Mouse (Mus musculus) forebrain, embryonic 13.5 days (tissue): ENCODE results near the gene Spa17. TPM values are rescaled to one million over a fixed set of nuclear protein-coding genes. Genes with fewer than 3 reads are reported as not detected.
A peak's percentile ranks its signal among the peaks of the same experiment; 100 is the strongest.

Experiments
- ATAC-seq: fragments of 200-750 bp; cut with Nextera tagmentation; 2 replicates; pipeline ENCODE4 v1.8.0; 2017
- H3K27ac ChIP-seq: fragments of 300-500 bp; sonication (generic); 2 replicates; pipeline ENCODE4 v1.5.1; 2015; ENCODE audit warnings: inconsistent platforms, mild to moderate bottlenecking, moderate library complexity
- H3K27me3 ChIP-seq: fragments of 300-500 bp; sonication (generic); 2 replicates; pipeline ENCODE4 v1.6.1; 2015; ENCODE audit warnings: mild to moderate bottlenecking, inconsistent platforms
- H3K36me3 ChIP-seq: fragments of 300-500 bp; sonication (generic); 2 replicates; pipeline ENCODE4 v1.6.1; 2015; ENCODE audit warnings: mild to moderate bottlenecking, inconsistent platforms; ENCODE audit not compliant: poor library complexity, severe bottlenecking
- H3K4me1 ChIP-seq: fragments of 300-500 bp; sonication (generic); 2 replicates; pipeline ENCODE4 v1.6.1; 2015; ENCODE audit warnings: inconsistent platforms
- H3K4me2 ChIP-seq: fragments of 300-500 bp; sonication (generic); 2 replicates; pipeline ENCODE4 v1.6.1; 2015; ENCODE audit warnings: inconsistent platforms, mild to moderate bottlenecking, moderate library complexity
- H3K4me3 ChIP-seq: fragments of 300-500 bp; sonication (generic); 2 replicates; pipeline ENCODE4 v1.5.1; 2015; ENCODE audit warnings: mild to moderate bottlenecking, inconsistent platforms
- H3K9ac ChIP-seq: fragments of 300-500 bp; sonication (generic); 2 replicates; pipeline ENCODE4 v1.6.1; 2015; ENCODE audit warnings: mild to moderate bottlenecking, inconsistent platforms
- H3K9me3 ChIP-seq: fragments of 300-500 bp; sonication (generic); replicated peaks from 2 replicates; pipeline ENCODE4 v1.6.1; 2016; ENCODE audit warnings: inconsistent platforms
- WGBS: fragments of 180-500 bp; shearing (Covaris S2); methylation state at CpG from one replicate; pipeline ENCODE4 v1.1.7; 2015; 5-methylcytosine and 5-hydroxymethylcytosine counted together
- polyA plus RNA-seq: library from polyadenylated mRNA; unstranded; fragments of >200 nt; fragmentation: Nextera tagmentation; extraction: Ambion mirVana; gene quantifications from 2 replicates; pipeline ENCODE4 v1.2.1, GENCODE M21; 2015

Spa17 gene
- polyA plus RNA-seq, 1 experiment from 2014 or later: 15.9 TPM

DNA sequence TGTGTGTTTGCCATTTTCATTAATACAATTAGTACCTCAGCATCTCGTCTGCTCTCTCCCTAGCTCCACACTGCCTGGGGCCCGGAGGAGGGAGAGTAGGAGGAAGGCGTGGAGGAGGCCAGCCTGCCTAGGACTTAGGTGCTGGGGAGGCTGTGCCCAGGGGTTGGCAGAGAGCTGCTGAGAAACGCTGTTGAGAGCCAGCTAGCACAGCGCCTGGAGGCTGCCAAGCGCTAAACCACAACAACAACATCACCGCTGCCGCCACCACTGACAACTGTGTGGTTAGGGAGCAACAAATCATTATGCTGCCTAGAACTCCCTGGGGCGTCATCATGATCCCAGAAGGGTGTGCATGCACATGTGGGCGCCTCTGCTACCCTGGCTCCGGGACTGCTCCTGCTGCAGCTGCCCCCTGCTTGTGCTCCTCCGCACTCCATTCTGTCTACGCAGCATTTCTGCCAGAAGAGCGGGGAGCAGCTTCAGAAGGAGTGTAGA is 37.0 kb downstream of the Spa17 start:
- Histone ChIP-seq H3K9ac (no peak overlapping the region; the same call in 1 of the 2 replicates), H3K9me3 (no peaks in the 10 kb centered on the region), H3K36me3 (no peaks in the 10 kb centered on the region), H3K4me3 (no peak overlapping the region), H3K27me3 (no peaks in the 10 kb centered on the region), H3K4me2 (peak overlapping the region; percentile 44), H3K27ac (0 out of 2 replicates have a peak overlapping the region, but pooled peaks have one; percentile 40), H3K4me1 (peaks cover 8% of the 10 kb centered on the region)
- ATAC-seq: peak; percentile 87
- 31% methylated on average over 14 of the region's 14 CpGs for WGBS

DNA sequence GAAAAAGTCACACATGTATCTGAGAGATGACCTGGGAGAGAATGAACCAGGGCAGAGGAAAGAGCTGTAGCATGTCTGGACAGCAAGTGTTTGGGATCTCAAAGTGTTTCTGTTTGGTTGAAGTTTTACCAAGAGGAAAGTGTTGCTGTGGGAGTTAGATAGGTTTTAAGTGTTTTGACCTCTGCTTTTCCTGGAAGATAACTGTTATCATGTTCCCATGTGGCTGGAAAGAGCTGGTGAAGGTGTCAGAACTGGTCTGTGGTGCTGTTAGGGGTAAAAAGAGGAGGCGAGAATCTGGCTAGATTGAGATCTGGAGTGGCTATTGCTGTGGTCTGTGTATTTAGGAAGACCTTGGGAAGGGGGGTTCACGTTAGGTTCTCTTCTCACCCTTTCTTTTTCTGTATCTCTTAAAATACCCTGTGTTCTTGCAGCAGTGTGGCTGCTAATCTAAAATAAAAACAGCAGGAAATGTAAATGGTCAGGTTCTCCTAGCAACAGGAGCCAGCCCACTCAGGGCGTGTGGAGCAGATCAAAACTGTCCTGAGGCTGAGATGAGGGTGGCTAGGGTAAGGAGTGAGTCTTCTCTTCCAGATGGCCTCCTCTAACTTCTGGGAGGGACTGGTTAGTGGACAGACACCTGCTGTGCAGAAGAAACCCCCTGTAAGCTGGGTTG is 41.2 kb downstream of the Spa17 start:
- H3K4me1 ChIP-seq: peaks cover 15% of the 10 kb centered on the region
- ATAC-seq: no peak
- H3K9me3 ChIP-seq: no peaks in the 10 kb centered on the region
- H3K4me3 ChIP-seq: no peak overlapping the region
- WGBS: 67% methylated on average over 3 of the region's 3 CpGs
- no peak overlapping the region for H3K4me2 ChIP-seq
- no peak overlapping the region for H3K27ac ChIP-seq
- H3K36me3 ChIP-seq: no peaks in the 10 kb centered on the region
- H3K9ac ChIP-seq: no peak overlapping the region
- H3K27me3 ChIP-seq: no peaks in the 10 kb centered on the region

DNA sequence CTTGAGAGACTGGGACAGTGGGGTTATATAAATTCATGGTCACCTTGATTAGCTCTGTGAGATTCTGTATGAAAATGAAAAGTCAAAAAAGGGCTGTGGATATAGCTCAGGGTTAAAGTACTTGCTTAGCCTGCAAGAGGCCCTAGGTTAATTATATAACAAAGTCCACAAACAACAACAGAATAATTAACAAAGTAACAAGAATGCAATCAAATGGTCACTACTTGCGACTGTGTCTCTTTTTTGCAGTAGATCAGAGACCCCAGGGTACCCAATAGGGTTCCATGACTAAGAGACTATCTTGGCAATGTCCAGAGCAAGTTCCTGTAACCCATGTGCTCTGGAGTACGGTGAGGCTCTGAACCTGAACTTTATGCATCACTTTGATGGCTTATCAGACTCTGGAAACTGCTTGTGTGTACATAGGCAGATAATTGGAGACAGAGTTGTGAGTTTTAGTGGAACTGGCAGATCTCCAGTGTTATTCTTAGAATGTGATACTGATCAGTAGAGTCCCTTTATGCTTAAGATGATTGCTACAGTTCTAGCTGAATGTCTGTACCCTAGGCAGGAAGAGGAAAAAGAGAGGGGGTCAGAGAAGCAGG is 44.2 kb downstream of the Spa17 start:
- no peaks in the 10 kb centered on the region for H3K27me3 ChIP-seq
- no peak overlapping the region for H3K4me3 ChIP-seq
- H3K36me3 ChIP-seq: no peaks in the 10 kb centered on the region
- no peak for ATAC-seq
- no peak overlapping the region for H3K27ac ChIP-seq
- peaks cover 8% of the 10 kb centered on the region for H3K4me1 ChIP-seq
- H3K9ac ChIP-seq: no peak overlapping the region
- H3K9me3 ChIP-seq: no peaks in the 10 kb centered on the region
- 86% methylated on average over 2 of the region's 2 CpGs for WGBS
- no peak overlapping the region for H3K4me2 ChIP-seq

DNA sequence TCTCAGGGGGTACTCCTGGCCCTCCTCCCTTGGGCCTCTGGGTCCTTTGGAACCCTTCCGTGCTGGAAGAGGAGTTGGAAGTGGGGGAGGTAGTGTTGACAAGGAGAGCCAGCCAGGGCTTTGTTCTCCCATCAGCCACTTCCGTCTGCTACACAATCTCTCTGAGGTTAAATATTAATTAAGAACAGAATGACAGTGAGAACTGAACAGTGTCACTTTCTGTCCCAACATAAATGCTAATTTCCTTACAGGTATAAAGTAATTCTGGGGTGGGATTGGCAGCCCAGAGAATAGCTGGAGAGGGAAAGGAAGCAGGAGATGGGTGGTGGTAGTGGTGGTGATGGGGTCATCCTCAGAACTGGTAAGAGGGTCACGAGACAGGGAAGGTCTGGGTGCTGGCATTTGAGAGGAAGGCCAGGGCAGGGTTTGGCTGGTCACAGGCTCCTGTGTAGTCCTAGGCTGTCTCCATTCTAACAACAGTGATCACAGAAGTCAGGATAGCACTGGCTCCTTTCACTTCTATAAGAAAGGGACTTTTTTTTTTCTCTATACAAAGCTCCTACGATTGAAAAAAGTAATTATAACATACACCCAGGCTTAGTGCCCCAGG is 44.8 kb downstream of the Spa17 start:
- H3K27ac ChIP-seq: no peak overlapping the region
- H3K4me1 ChIP-seq: peaks cover 8% of the 10 kb centered on the region
- WGBS: 37% methylated on average over 4 of the region's 4 CpGs
- no peaks in the 10 kb centered on the region for H3K9me3 ChIP-seq
- no peak overlapping the region for H3K4me2 ChIP-seq
- no peak overlapping the region for H3K4me3 ChIP-seq
- no peaks in the 10 kb centered on the region for H3K36me3 ChIP-seq
- H3K9ac ChIP-seq: no peak overlapping the region
- H3K27me3 ChIP-seq: no peaks in the 10 kb centered on the region
- ATAC-seq: peak; percentile 66

DNA sequence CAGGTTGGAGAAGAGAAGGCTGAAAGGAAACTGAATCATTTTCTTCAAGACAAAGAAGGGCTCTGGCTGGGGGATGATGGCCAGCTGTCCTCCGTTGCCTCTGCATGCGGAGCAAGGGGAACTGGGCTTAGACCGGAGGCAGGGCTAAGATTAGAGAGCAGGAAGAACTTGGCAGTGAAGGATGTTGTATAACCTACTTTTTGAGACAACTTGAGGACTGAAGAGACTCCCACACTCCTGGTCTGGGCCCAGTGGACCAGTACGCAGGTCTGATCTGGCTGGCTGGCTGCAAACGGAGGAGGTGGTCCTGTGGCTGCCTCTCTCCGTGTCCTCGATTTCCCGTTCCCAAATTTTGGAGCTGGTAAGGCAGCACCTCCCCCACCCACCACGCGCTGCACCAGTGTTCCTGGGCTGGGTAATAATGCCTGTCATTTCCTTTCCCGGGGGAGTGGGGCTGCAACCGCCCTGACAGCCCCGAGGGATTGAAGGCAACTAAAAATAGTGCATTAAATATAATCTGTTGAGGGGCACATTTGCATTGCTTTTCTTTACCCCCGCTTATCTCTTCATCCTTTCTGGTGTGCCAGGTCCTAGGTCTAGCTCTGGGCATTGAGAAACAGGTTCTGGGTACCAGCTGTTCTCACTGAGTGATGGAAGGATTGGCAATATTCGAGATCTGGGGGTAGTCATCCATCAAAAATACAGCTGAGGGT is 45.5 kb downstream of the Spa17 start:
- no peaks in the 10 kb centered on the region for H3K9me3 ChIP-seq
- H3K9ac ChIP-seq: no peak overlapping the region
- H3K4me1 ChIP-seq: peaks cover 8% of the 10 kb centered on the region
- no peak overlapping the region for H3K4me2 ChIP-seq
- H3K4me3 ChIP-seq: no peak overlapping the region
- no peaks in the 10 kb centered on the region for H3K36me3 ChIP-seq
- H3K27ac ChIP-seq: no peak overlapping the region
- 54% methylated on average over 15 of the region's 15 CpGs for WGBS
- no peaks in the 10 kb centered on the region for H3K27me3 ChIP-seq
- ATAC-seq: peak; percentile 67

DNA sequence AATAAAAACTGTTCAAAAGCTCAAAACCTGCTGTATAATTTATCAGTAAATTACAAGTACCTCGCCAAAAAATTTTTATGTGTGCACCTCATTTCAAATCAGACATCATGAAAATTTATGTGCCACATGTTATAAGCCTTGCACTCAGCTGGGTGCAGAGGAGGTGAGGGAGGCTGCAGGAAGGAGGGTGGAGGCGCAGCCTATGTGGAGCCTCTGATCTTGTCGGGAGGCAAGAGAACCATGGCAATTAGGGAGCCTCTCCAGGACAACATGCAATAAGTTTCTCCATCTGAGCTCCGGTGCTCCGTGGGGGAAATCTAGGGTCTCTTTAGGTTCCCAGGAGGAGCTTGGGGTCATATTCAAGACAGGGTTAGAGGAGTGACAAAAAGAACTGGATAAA is 46.1 kb downstream of the Spa17 start:
- no peak overlapping the region for H3K27ac ChIP-seq
- WGBS: 65% methylated on average over 5 of the region's 5 CpGs
- H3K4me2 ChIP-seq: no peak overlapping the region
- H3K9me3 ChIP-seq: no peaks in the 10 kb centered on the region
- no peak overlapping the region for H3K4me3 ChIP-seq
- no peak for ATAC-seq
- peaks cover 8% of the 10 kb centered on the region for H3K4me1 ChIP-seq
- H3K9ac ChIP-seq: no peak overlapping the region
- no peaks in the 10 kb centered on the region for H3K27me3 ChIP-seq
- no peaks in the 10 kb centered on the region for H3K36me3 ChIP-seq

DNA sequence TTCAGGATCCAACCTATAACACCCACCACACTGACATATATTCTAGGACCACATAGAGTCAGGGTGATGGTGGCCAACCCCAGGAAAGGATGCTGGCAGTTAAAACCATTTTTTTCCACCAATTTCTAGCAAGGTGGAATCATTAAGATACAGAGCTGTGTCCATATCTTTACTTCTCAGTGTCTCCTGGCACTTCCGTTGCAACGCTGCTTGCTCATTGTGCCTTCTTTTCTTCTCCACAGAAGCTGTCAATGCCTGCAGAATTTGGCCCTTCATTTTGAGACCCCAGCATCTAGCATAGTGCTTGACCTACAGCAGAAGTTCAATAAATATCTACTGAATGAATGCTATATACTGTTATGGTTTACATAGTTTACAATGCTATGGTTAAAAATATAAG is 46.5 kb downstream of the Spa17 start:
- no peak for ATAC-seq
- Histone ChIP-seq H3K27ac (no peak overlapping the region), H3K4me1 (peaks cover 8% of the 10 kb centered on the region), H3K36me3 (no peaks in the 10 kb centered on the region), H3K4me3 (no peak overlapping the region), H3K4me2 (no peak overlapping the region), H3K9ac (no peak overlapping the region), H3K9me3 (no peaks in the 10 kb centered on the region), H3K27me3 (no peaks in the 10 kb centered on the region)
- WGBS: 86% methylated on average over 2 of the region's 2 CpGs

DNA sequence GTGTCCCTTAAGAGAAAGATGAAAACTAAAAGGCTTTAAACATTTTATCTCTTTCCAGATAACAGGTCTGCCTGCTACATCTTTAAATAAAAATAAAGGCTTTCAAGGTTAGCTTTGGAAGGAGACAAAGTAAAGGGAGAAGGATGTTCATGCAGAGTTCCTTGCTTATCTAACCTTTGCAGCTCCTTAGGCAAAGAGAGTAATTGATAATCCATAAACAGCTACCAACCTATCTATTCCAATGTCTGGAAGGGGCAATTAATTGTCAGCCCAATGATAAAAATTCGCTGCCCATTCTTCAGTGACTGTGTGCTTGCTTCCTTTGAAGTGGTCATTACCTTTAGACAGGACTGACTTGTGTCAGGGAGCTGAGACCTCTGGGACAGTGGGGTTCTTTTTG is 49.7 kb downstream of the Spa17 start:
- Histone ChIP-seq H3K36me3 (no peaks in the 10 kb centered on the region), H3K4me3 (no peak overlapping the region), H3K4me2 (no peak overlapping the region), H3K4me1 (peaks cover 8% of the 10 kb centered on the region), H3K9me3 (no peaks in the 10 kb centered on the region), H3K27me3 (no peaks in the 10 kb centered on the region), H3K9ac (no peak overlapping the region), H3K27ac (no peak overlapping the region)
- no peak for ATAC-seq
- 64% methylated on average over 1 of the region's 1 CpGs for WGBS

DNA sequence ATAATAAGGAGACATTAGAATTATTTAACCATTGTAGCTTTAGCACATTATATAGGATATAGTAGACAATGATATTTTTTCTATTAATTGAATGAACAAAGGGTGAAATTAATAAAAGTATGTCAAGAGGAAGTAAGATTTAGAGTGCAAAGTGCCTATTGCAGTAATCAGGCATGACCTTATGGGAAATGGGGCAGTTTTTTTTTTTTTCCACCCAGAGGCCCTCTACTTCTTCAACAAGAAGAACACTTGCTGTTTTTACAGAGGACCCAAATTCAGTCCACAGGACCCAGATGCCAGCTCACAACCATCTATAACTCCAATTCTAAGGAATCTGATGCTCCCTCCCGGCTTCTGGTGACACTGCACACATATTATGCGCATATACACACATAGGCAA is 52.9 kb downstream of the Spa17 start:
- H3K4me1 ChIP-seq: no peaks in the 10 kb centered on the region
- H3K27me3 ChIP-seq: peaks cover 5% of the 10 kb centered on the region; the same call in 1 of the 2 replicates
- no peak overlapping the region for H3K4me3 ChIP-seq
- H3K9me3 ChIP-seq: no peaks in the 10 kb centered on the region
- 91% methylated on average over 2 of the region's 2 CpGs for WGBS
- no peak overlapping the region for H3K9ac ChIP-seq
- H3K27ac ChIP-seq: no peak overlapping the region
- ATAC-seq: no peak
- no peaks in the 10 kb centered on the region for H3K36me3 ChIP-seq
- no peak overlapping the region for H3K4me2 ChIP-seq

DNA sequence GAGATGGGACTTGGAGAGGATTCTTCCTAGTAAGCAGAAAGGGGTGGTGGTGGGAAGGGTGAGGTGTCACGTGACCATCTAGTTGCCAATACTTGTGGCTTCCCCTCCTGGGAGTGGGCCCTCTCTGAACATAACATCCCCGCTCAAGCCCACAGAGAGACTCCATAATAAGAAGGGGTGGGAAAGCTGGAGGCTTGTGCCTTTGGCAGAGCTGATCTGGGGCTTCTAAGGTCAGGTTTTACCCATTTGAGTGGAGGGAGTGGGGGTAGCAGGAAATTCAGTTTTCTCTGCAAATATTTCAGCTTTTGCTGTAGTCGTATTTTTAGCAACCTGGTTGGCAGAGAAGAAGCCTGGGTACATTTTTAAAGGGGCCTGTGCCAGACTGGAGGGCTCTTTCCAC is 57.2 kb downstream of the Spa17 start:
- no peak overlapping the region for H3K27ac ChIP-seq
- 80% methylated on average over 3 of the region's 3 CpGs for WGBS
- H3K4me1 ChIP-seq: peaks cover 17% of the 10 kb centered on the region
- peaks cover 36% of the 10 kb centered on the region for H3K27me3 ChIP-seq
- ATAC-seq: no peak
- H3K4me2 ChIP-seq: no peak overlapping the region
- no peaks in the 10 kb centered on the region for H3K36me3 ChIP-seq
- no peaks in the 10 kb centered on the region for H3K9me3 ChIP-seq
- H3K4me3 ChIP-seq: no peak overlapping the region
- no peak overlapping the region for H3K9ac ChIP-seq

DNA sequence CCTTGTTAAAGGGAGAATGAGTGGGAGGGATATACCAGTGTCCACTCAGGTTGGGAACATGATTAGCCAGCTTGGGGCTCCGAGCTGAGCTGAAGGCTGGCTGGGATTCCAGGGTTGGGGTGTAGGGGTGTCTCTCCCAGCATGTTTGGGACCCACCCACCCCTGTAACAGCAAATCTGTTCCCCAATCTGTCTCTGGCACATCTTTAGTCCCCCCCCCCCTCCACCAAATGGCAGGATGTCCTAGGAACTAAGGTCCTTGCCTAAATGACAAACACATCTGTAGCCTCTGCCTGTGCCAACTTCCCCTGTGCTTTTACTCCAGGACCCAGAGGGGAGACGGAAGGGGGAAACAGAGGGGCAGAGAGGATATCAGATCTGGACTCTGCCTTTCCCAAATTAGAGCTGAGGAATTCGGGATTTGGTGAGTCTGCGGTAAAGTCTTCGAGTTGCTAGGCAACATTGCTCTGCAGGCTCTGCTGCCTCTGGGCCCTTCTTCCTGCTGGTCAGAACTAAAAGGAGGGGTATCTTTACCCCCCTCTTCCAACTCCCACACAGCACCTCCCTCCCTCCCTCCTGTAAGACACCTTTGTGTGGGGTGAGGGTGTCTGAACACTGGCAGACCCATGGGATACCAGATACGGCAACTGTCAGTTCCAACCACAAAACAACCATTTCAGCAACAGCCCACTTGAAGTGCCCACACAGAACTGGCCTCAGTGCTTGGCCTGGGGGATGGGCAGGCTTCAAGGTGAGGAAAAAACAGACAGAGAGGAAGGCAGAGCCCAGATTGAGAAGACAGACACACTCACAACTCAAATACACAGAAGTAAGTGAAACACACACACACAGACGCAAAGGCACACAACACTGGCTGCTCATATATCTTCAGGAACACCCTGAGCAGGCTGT is 58.4 kb downstream of the Spa17 start, which contains the start of gene Siae:
Gene Siae, plus strand, starts transcription at position 861 of the 911 bp plus-strand sequence.
- Histone ChIP-seq H3K27ac (no peak within 1 kb of the TSS), H3K36me3 (no peaks in the 10 kb centered on the region), H3K9ac (no peak within 1 kb of the TSS), H3K4me2 (no peak within 1 kb of the TSS), H3K4me3 (no peak within 1 kb of the TSS), H3K9me3 (no peaks in the 10 kb centered on the region), H3K4me1 (peaks cover 17% of the 10 kb centered on the region), H3K27me3 (peaks cover 49% of the 10 kb centered on the region)
- ATAC-seq: no peak; the same call in 1 of the 2 replicates
- WGBS: 27% methylated on average over 7 of the region's 7 CpGs
